In genomic region chr1:20935106-20935505, GRCm38 (mm10) we compare ENCODE assay signal across 10 mouse cellular contexts. TPM values are rescaled to one million over a fixed set of nuclear protein-coding genes. Genes with fewer than 3 reads are reported as not detected.
DNase-seq lines count a peak whose midpoint lies in the region; ATAC-seq lines count a peak whose summit lies in the region.
"Had no signal": no experiment of that assay in that cellular context is flagged by ENCODE, and none has a peak within 500 bp of the region (broad histone marks: within the 10 kb centered on the region; RNA-seq: fewer than 3 reads in every experiment).

No protein-coding gene starts in this region.

- no peaks in the 10 kb centered on the region for H3K9me3 ChIP-seq in forebrain, embryonic 14.5 days (replicated peaks; ENCODE audit: control insufficient read depth, low read length)
- no peaks in the 10 kb centered on the region for H3K9me3 ChIP-seq in forebrain, embryonic 11.5 days (ENCODE audit: control insufficient read depth, low read length)

- no peaks in the 10 kb centered on the region for H3K4me1 ChIP-seq in forebrain, embryonic 14.5 days (ENCODE audit: control insufficient read depth, insufficient read depth, low read length)
- no peaks in the 10 kb centered on the region for H3K4me1 ChIP-seq in forebrain, embryonic 11.5 days (replicated peaks; ENCODE audit: control insufficient read depth, insufficient read depth, low read length)

- H3K36me3 ChIP-seq in forebrain, embryonic 14.5 days (ENCODE audit: control insufficient read depth, insufficient read depth, low read length) = peaks cover 15% of the 10 kb centered on the region; the same call in 1 of the 2 replicates
- H3K36me3 ChIP-seq in forebrain, embryonic 11.5 days (ENCODE audit: control insufficient read depth, insufficient read depth, low read length) = no peaks in the 10 kb centered on the region

- H3K27me3 ChIP-seq in forebrain, embryonic 14.5 days (replicated peaks; ENCODE audit: control insufficient read depth, insufficient read depth, low read length) = no peaks in the 10 kb centered on the region
- H3K27me3 ChIP-seq in forebrain, embryonic 11.5 days (ENCODE audit: control insufficient read depth, insufficient read depth, low read length) = no peaks in the 10 kb centered on the region

- H3K9ac ChIP-seq in forebrain, embryonic 14.5 days (ENCODE audit: low read length) = no peak overlapping the region
- no peak overlapping the region for H3K9ac ChIP-seq in forebrain, embryonic 11.5 days (ENCODE audit: low read length)

- DNase-seq in forebrain, embryonic 14.5 days (ENCODE audit: low spot score) = peak; percentile 34
- DNase-seq in forebrain, embryonic 11.5 days (ENCODE audit: low spot score) = no peak
- peak; percentile 20 for DNase-seq in spleen, adult 12 weeks (ENCODE audit: low spot score)
- no peak for DNase-seq in spleen, postnatal 14 days (ENCODE audit: low spot score in 2 of 2)
- DNase-seq in layer of hippocampus, postnatal 36 days = no peak
- no peak for DNase-seq in urinary bladder, postnatal 25 days (ENCODE audit: low spot score)

- H3K27ac ChIP-seq in forebrain, embryonic 14.5 days (ENCODE audit: low read depth, low read length) = no peak overlapping the region
- H3K27ac ChIP-seq in forebrain, embryonic 11.5 days (ENCODE audit: low read depth, low read length) = no peak overlapping the region

- peak; percentile 18; the same call in 1 of the 2 replicates for ATAC-seq in forebrain, embryonic 14.5 days
- no peak for ATAC-seq in forebrain, embryonic 11.5 days (replicated peaks; ENCODE audit: low FRiP score)
- ATAC-seq in erythroid progenitor cell, adult 5-6 weeks (replicated peaks; ENCODE audit: low FRiP score, poor library complexity, severe bottlenecking) = peak; percentile 54; the same call in 1 of the 2 replicates
- ATAC-seq in frontal cortex, adult (ENCODE audit: low TSS enrichment) = no peak
- ATAC-seq: intestine, embryonic 16.5 days had no signal

- H3K4me2 ChIP-seq in forebrain, embryonic 14.5 days (ENCODE audit: low read length) = no peak overlapping the region
- H3K4me2 ChIP-seq in forebrain, embryonic 11.5 days (ENCODE audit: low read depth, low read length, severe bottlenecking) = no peak overlapping the region

- no peak overlapping the region for H3K4me3 ChIP-seq in forebrain, embryonic 14.5 days (ENCODE audit: low read depth, low read length)
- no peak overlapping the region for H3K4me3 ChIP-seq in forebrain, embryonic 11.5 days (ENCODE audit: low read depth, low read length)
- H3K4me3 ChIP-seq: erythroblast, embryonic 14.5 days had no signal

- 77% methylated on average over 22 of the region's 22 CpGs for WGBS in forebrain, embryonic 14.5 days
- 94% methylated on average over 22 of the region's 22 CpGs for WGBS in forebrain, embryonic 11.5 days

RNA-seq across cellular contexts. Expression of gene Efhc1, which starts 16.3 kb away (rescaled TPM):
- polyA plus RNA-seq in forebrain, embryonic 14.5 days (2014; fragmentation: Nextera tagmentation; extraction: Ambion mirVana) = 2.6 and 2.7 TPM in 2 replicates
- polyA plus RNA-seq in forebrain, embryonic 11.5 days (2014; fragmentation: Nextera tagmentation; extraction: Ambion mirVana) = 2.1 and 2.9 TPM in 2 replicates
- not detected in 2 replicates for total RNA-seq in erythroid progenitor cell, adult 5-6 weeks (2015; ENCODE audit: low replicate concordance)
- total RNA-seq in erythroid progenitor cell, adult 5-6 weeks (2017; ENCODE audit: low replicate concordance) = not detected in 2 replicates
- 1 to 10 TPM in 1 of 2 experiments, under 1 TPM in 1; 0.77 to 1.7 TPM for total RNA-seq in layer of hippocampus, postnatal 36 days (2021)
- polyA plus RNA-seq: erythroblast, embryonic 14.5 days had no signal

RNA-seq across cellular contexts. Expression of gene Paqr8, which starts 44.7 kb away (rescaled TPM):
- 18.7 and 23.0 TPM in 2 replicates for polyA plus RNA-seq in forebrain, embryonic 14.5 days (2014; fragmentation: Nextera tagmentation; extraction: Ambion mirVana)
- polyA plus RNA-seq in forebrain, embryonic 11.5 days (2014; fragmentation: Nextera tagmentation; extraction: Ambion mirVana) = 7.3 and 9.3 TPM in 2 replicates
- 0.42 TPM in 1 of 2 replicates, not detected in the other for total RNA-seq in erythroid progenitor cell, adult 5-6 weeks (2015; ENCODE audit: low replicate concordance)
- total RNA-seq in erythroid progenitor cell, adult 5-6 weeks (2017; ENCODE audit: low replicate concordance) = not detected in 2 replicates
- 100 to 1,000 TPM; 135 to 153 TPM for total RNA-seq in layer of hippocampus, postnatal 36 days (2021)

Comparison
In these comparisons a context has a peak if more than half of its experiments do, and no peak if none do; other contexts are left out.
1. ATAC-seq: peak in forebrain, embryonic 14.5 days (single experiment) and erythroid progenitor cell, adult 5-6 weeks (single experiment); none in forebrain, embryonic 11.5 days (single experiment) and frontal cortex, adult (single experiment).
2. DNase-seq: peak in forebrain, embryonic 14.5 days (single experiment) and spleen, adult 12 weeks (single experiment); none in forebrain, embryonic 11.5 days (single experiment), spleen, postnatal 14 days (0 of 2), layer of hippocampus, postnatal 36 days (0 of 2) and urinary bladder, postnatal 25 days (single experiment).
3. RNA of gene Paqr8, which starts 44.7 kb away (total RNA-seq): 135 to 153 TPM in layer of hippocampus, postnatal 36 days; 0.42 TPM in erythroid progenitor cell, adult 5-6 weeks; every median in the first group is over 10 times any median in the second.